Mouse (Mus musculus): Measurements from ENCODE around the gene Tubb2a. TPM values are rescaled to one million over a fixed set of nuclear protein-coding genes. Genes with fewer than 3 reads are reported as not detected.

Gene Tubb2a
- polyA plus RNA-seq (2016; fragmentation: Nextera tagmentation; extraction: Ambion mirVana) = 397 and 403 TPM in 2 replicates

GRCm38 (mm10) chr13:34077492-34078271 lies at the start of gene Tubb2a:
Gene Tubb2a (minus strand): TSS chr13:34078007.
- peaks cover 12% of the 10 kb centered on the region for H3K27me3 ChIP-seq
- ATAC-seq (ENCODE audit: low FRiP score) = peak; percentile 93
- H3K4me1 ChIP-seq = peaks cover 30% of the 10 kb centered on the region
- peak within 1 kb of the TSS; percentile 77 for H3K9ac ChIP-seq
- peaks cover 9% of the 10 kb centered on the region for H3K36me3 ChIP-seq (replicated peaks)
- H3K4me2 ChIP-seq = peak within 1 kb of the TSS; percentile 86
- H3K9me3 ChIP-seq = no peaks in the 10 kb centered on the region
- WGBS = 1% methylated on average over 45 of the region's 45 CpGs
- peak within 1 kb of the TSS; percentile 70 for H3K4me3 ChIP-seq (replicated peaks)
- H3K27ac ChIP-seq = peak within 1 kb of the TSS; percentile 63

- Histone ChIP-seq H3K4me3 (replicated peaks) (peak overlapping the region; percentile 37), H3K4me1 (peaks cover 52% of the 10 kb centered on the region), H3K27me3 (no peaks in the 10 kb centered on the region), H3K4me2 (peak overlapping the region; percentile 70), H3K27ac (no peak overlapping the region), H3K36me3 (replicated peaks) (peaks cover 67% of the 10 kb centered on the region), H3K9me3 (no peaks in the 10 kb centered on the region), H3K9ac (peak overlapping the region; percentile 42)
- 74% methylated on average over 4 of the region's 4 CpGs for WGBS
- ATAC-seq (ENCODE audit: low FRiP score) = no peak
Observed at GRCm38 (mm10) chr13:34125711-34126110, 47.9 kb upstream of the Tubb2a start.

- ATAC-seq (ENCODE audit: low FRiP score) = no peak
- Histone ChIP-seq H3K4me3 (replicated peaks) (no peak overlapping the region), H3K36me3 (replicated peaks) (peaks cover 55% of the 10 kb centered on the region), H3K27ac (no peak overlapping the region), H3K27me3 (no peaks in the 10 kb centered on the region), H3K4me1 (peaks cover 36% of the 10 kb centered on the region), H3K9ac (no peak overlapping the region), H3K4me2 (no peak overlapping the region), H3K9me3 (no peaks in the 10 kb centered on the region)
- WGBS = 100% methylated on average over 2 of the region's 2 CpGs
Observed at GRCm38 (mm10) chr13:34120536-34120935, 42.7 kb upstream of the Tubb2a start.

GRCm38 (mm10) chr13:34119406-34119805 lies 41.6 kb upstream of the Tubb2a start:
- no peak overlapping the region for H3K27ac ChIP-seq
- no peak overlapping the region for H3K9ac ChIP-seq
- H3K36me3 ChIP-seq (replicated peaks) = peaks cover 44% of the 10 kb centered on the region
- no peaks in the 10 kb centered on the region for H3K27me3 ChIP-seq
- WGBS = 89% methylated on average over 4 of the region's 4 CpGs
- no peak overlapping the region for H3K4me3 ChIP-seq (replicated peaks)
- peaks cover 24% of the 10 kb centered on the region for H3K4me1 ChIP-seq
- no peak overlapping the region for H3K4me2 ChIP-seq
- ATAC-seq (ENCODE audit: low FRiP score) = no peak
- H3K9me3 ChIP-seq = no peaks in the 10 kb centered on the region

- Histone ChIP-seq H3K36me3 (replicated peaks) (peaks cover 38% of the 10 kb centered on the region), H3K27ac (no peak overlapping the region), H3K4me1 (peaks cover 19% of the 10 kb centered on the region; the same call in 1 of the 2 replicates), H3K9ac (no peak overlapping the region), H3K4me2 (no peak overlapping the region), H3K27me3 (no peaks in the 10 kb centered on the region), H3K4me3 (replicated peaks) (no peak overlapping the region), H3K9me3 (no peaks in the 10 kb centered on the region)
- 86% methylated on average over 4 of the region's 4 CpGs for WGBS
- no peak for ATAC-seq (ENCODE audit: low FRiP score)
Observed at GRCm38 (mm10) chr13:34118816-34119215, 41.0 kb upstream of the Tubb2a start.

- WGBS = 88% methylated on average over 6 of the region's 6 CpGs
Observed at GRCm38 (mm10) chr13:34116508-34116907, 38.7 kb upstream of the Tubb2a start.

GRCm38 (mm10) chr13:34114654-34115053 lies 36.8 kb upstream of the Tubb2a start:
- no peak overlapping the region for H3K9ac ChIP-seq
- peaks cover 4% of the 10 kb centered on the region; the same call in 1 of the 2 replicates for H3K36me3 ChIP-seq (replicated peaks)
- ATAC-seq (ENCODE audit: low FRiP score) = no peak
- no peak overlapping the region for H3K4me2 ChIP-seq
- no peak overlapping the region for H3K4me3 ChIP-seq (replicated peaks)
- no peaks in the 10 kb centered on the region for H3K27me3 ChIP-seq
- no peaks in the 10 kb centered on the region for H3K9me3 ChIP-seq
- H3K27ac ChIP-seq = no peak overlapping the region
- 0 out of 2 replicates have a peak, but pooled peaks cover 6% of the 10 kb centered on the region for H3K4me1 ChIP-seq
- WGBS = 88% methylated on average over 4 of the region's 4 CpGs

More at GRCm38 (mm10) chr13:34116508-34116907, 38.7 kb upstream of the Tubb2a start:
- no peaks in the 10 kb centered on the region for H3K9me3 ChIP-seq
- H3K4me1 ChIP-seq = 0 out of 2 replicates have a peak, but pooled peaks cover 2% of the 10 kb centered on the region
- H3K27me3 ChIP-seq = no peaks in the 10 kb centered on the region
- no peak overlapping the region for H3K4me3 ChIP-seq (replicated peaks)
- H3K36me3 ChIP-seq (replicated peaks) = peaks cover 18% of the 10 kb centered on the region
- no peak for ATAC-seq (ENCODE audit: low FRiP score)
- no peak overlapping the region for H3K9ac ChIP-seq
- no peak overlapping the region for H3K27ac ChIP-seq
- no peak overlapping the region for H3K4me2 ChIP-seq

- Histone ChIP-seq H3K9me3 (no peaks in the 10 kb centered on the region), H3K36me3 (replicated peaks) (peaks cover 4% of the 10 kb centered on the region; the same call in 1 of the 2 replicates), H3K9ac (no peak overlapping the region), H3K4me2 (no peak overlapping the region), H3K27me3 (no peaks in the 10 kb centered on the region), H3K27ac (no peak overlapping the region), H3K4me1 (0 out of 2 replicates have a peak, but pooled peaks cover 7% of the 10 kb centered on the region), H3K4me3 (replicated peaks) (no peak overlapping the region)
- ATAC-seq (ENCODE audit: low FRiP score) = no peak
- 85% methylated on average over 3 of the region's 3 CpGs for WGBS
Observed at GRCm38 (mm10) chr13:34113086-34113485, 35.3 kb upstream of the Tubb2a start.

GRCm38 (mm10) chr13:34112369-34113081 lies 34.7 kb upstream of the Tubb2a start:
- H3K4me3 ChIP-seq (replicated peaks) = no peak overlapping the region
- no peaks in the 10 kb centered on the region for H3K9me3 ChIP-seq
- 88% methylated on average over 5 of the region's 5 CpGs for WGBS
- no peak overlapping the region for H3K9ac ChIP-seq
- peaks cover 4% of the 10 kb centered on the region; the same call in 1 of the 2 replicates for H3K36me3 ChIP-seq (replicated peaks)
- no peak overlapping the region for H3K4me2 ChIP-seq
- no peak overlapping the region for H3K27ac ChIP-seq
- H3K27me3 ChIP-seq = no peaks in the 10 kb centered on the region
- ATAC-seq (ENCODE audit: low FRiP score) = no peak
- H3K4me1 ChIP-seq = 0 out of 2 replicates have a peak, but pooled peaks cover 7% of the 10 kb centered on the region

GRCm38 (mm10) chr13:34111878-34112277 lies 34.1 kb upstream of the Tubb2a start:
- WGBS = 94% methylated on average over 3 of the region's 3 CpGs
- H3K27ac ChIP-seq = no peak overlapping the region
- no peaks in the 10 kb centered on the region for H3K27me3 ChIP-seq
- ATAC-seq (ENCODE audit: low FRiP score) = no peak
- 0 out of 2 replicates have a peak, but pooled peaks cover 7% of the 10 kb centered on the region for H3K4me1 ChIP-seq
- H3K4me3 ChIP-seq (replicated peaks) = no peak overlapping the region
- no peaks in the 10 kb centered on the region for H3K9me3 ChIP-seq
- no peak overlapping the region for H3K4me2 ChIP-seq
- peaks cover 4% of the 10 kb centered on the region; the same call in 1 of the 2 replicates for H3K36me3 ChIP-seq (replicated peaks)
- no peak overlapping the region for H3K9ac ChIP-seq

GRCm38 (mm10) chr13:34111019-34111418 lies 33.2 kb upstream of the Tubb2a start:
- H3K4me2 ChIP-seq = no peak overlapping the region
- 0 out of 2 replicates have a peak, but pooled peaks cover 7% of the 10 kb centered on the region for H3K4me1 ChIP-seq
- WGBS = 77% methylated on average over 5 of the region's 5 CpGs
- H3K27me3 ChIP-seq = no peaks in the 10 kb centered on the region
- no peaks in the 10 kb centered on the region for H3K36me3 ChIP-seq (replicated peaks)
- no peak overlapping the region for H3K27ac ChIP-seq
- H3K4me3 ChIP-seq (replicated peaks) = no peak overlapping the region
- no peaks in the 10 kb centered on the region for H3K9me3 ChIP-seq
- no peak overlapping the region for H3K9ac ChIP-seq
- ATAC-seq (ENCODE audit: low FRiP score) = no peak

GRCm38 (mm10) chr13:34109677-34110058 lies 31.9 kb upstream of the Tubb2a start:
- Histone ChIP-seq H3K4me2 (no peak overlapping the region), H3K9ac (no peak overlapping the region), H3K9me3 (no peaks in the 10 kb centered on the region), H3K4me3 (replicated peaks) (no peak overlapping the region), H3K36me3 (replicated peaks) (no peaks in the 10 kb centered on the region), H3K27me3 (no peaks in the 10 kb centered on the region), H3K27ac (no peak overlapping the region), H3K4me1 (0 out of 2 replicates have a peak, but pooled peaks cover 7% of the 10 kb centered on the region)
- WGBS = 16% methylated on average over 4 of the region's 4 CpGs
- no peak for ATAC-seq (ENCODE audit: low FRiP score)
